Mouse (Mus musculus): ENCODE data around the gene Mmp14.

Gene Mmp14

GRCm38 (mm10) chr14:54413877-54414700 is 17.3 kb upstream of the Mmp14 start:
- no peak for DNase-seq (ENCODE audit: low read depth in 1 of 2, low spot score in 2 of 2)

GRCm38 (mm10) chr14:54415241-54416020 is 16.0 kb upstream of the Mmp14 start:
- DNase-seq (ENCODE audit: low read depth in 1 of 2, low spot score in 2 of 2), result no peak

- no peak for DNase-seq (ENCODE audit: low read depth in 1 of 2, low spot score in 2 of 2)
Measured at GRCm38 (mm10) chr14:54416229-54416775, 15.1 kb upstream of the Mmp14 start.

- DNase-seq (ENCODE audit: low read depth in 1 of 2, low spot score in 2 of 2), result no peak
Measured at GRCm38 (mm10) chr14:54416830-54417229, 14.6 kb upstream of the Mmp14 start.

GRCm38 (mm10) chr14:54417623-54418081 is 13.8 kb upstream of the Mmp14 start, which contains the start of gene Slc7a7:
Slc7a7 (minus strand) TSS chr14:54417780.
- DNase-seq (ENCODE audit: low read depth in 1 of 2, low spot score in 2 of 2), result no peak

- DNase-seq (ENCODE audit: low read depth in 1 of 2, low spot score in 2 of 2), result no peak
Measured at GRCm38 (mm10) chr14:54421014-54421413, 10.4 kb upstream of the Mmp14 start.

- DNase-seq (ENCODE audit: low read depth in 1 of 2, low spot score in 2 of 2), result no peak
Measured at GRCm38 (mm10) chr14:54423406-54423805, 8.0 kb upstream of the Mmp14 start.

GRCm38 (mm10) chr14:54424634-54425033 is 6.8 kb upstream of the Mmp14 start:
- DNase-seq (ENCODE audit: low read depth in 1 of 2, low spot score in 2 of 2), result no peak

- DNase-seq (ENCODE audit: low read depth in 1 of 2, low spot score in 2 of 2), result no peak
Measured at GRCm38 (mm10) chr14:54425540-54425939, 5.9 kb upstream of the Mmp14 start.

GRCm38 (mm10) chr14:54426003-54426688 is 5.3 kb upstream of the Mmp14 start:
- no peak for DNase-seq (ENCODE audit: low read depth in 1 of 2, low spot score in 2 of 2)

- DNase-seq (ENCODE audit: low read depth in 1 of 2, low spot score in 2 of 2), result peak in 1 of 2 experiments; percentile 75
Measured at GRCm38 (mm10) chr14:54426689-54427398, 4.6 kb upstream of the Mmp14 start, which contains the start of gene Mrpl52. Mrpl52 (plus strand) TSS chr14:54426909.

- DNase-seq (ENCODE audit: low read depth in 1 of 2, low spot score in 2 of 2), result no peak
Measured at GRCm38 (mm10) chr14:54427696-54428095, 3.7 kb upstream of the Mmp14 start.

- DNase-seq (ENCODE audit: low read depth in 1 of 2, low spot score in 2 of 2), result no peak
Measured at GRCm38 (mm10) chr14:54428421-54428820, 3.0 kb upstream of the Mmp14 start.

GRCm38 (mm10) chr14:54429332-54430093 is 1.9 kb upstream of the Mmp14 start:
- no peak for DNase-seq (ENCODE audit: low read depth in 1 of 2, low spot score in 2 of 2)

GRCm38 (mm10) chr14:54430406-54431145 is 836 bp upstream of the Mmp14 start:
- no peak for DNase-seq (ENCODE audit: low read depth in 1 of 2, low spot score in 2 of 2)

- no peak for DNase-seq (ENCODE audit: low read depth in 1 of 2, low spot score in 2 of 2)
Measured at GRCm38 (mm10) chr14:54432078-54432836, 845 bp downstream of the Mmp14 start.

- no peak for DNase-seq (ENCODE audit: low read depth in 1 of 2, low spot score in 2 of 2)
Measured at GRCm38 (mm10) chr14:54432837-54433830, 1.7 kb downstream of the Mmp14 start.
